Mouse (Mus musculus) Patski (cell line): ENCODE results near the gene Otop3. TPM values are rescaled to one million over a fixed set of nuclear protein-coding genes. Genes with fewer than 3 reads are reported as not detected.
A peak's percentile ranks its signal among the peaks of the same experiment; 100 is the strongest.

Source experiments
- ATAC-seq: fragments of 100-300 bp; one replicate; pipeline ENCODE4 v1.8.0; 2021
- CTCF ChIA-PET: fragments of 350-600 bp; sonication (Branson Sonifier 250); formaldehyde crosslinking; loops from one replicate; lab custom pipeline; 2022; ENCODE audit warnings: inconsistent platforms; lab: Charles Lee
- POLR2A ChIA-PET: fragments of 350-600 bp; sonication (Branson Sonifier 250); formaldehyde crosslinking; loops from one replicate; lab custom pipeline; 2022; ENCODE audit warnings: antibody characterized with exemption, inconsistent platforms; lab: Charles Lee
- DNase-seq: peaks from one replicate; pipeline ENCODE4 v3.0.0-alpha.2; 2011; ENCODE audit warnings: low read depth, low spot score
- H3K27me3 ChIP-seq: fragments of 371-371 bp; one replicate; pipeline ENCODE4 v1.5.1; 2021
- CTCF ChIP-seq: fragments of 100-300 bp; IDR thresholded peaks from one replicate; pipeline ENCODE4 v1.5.1; 2021
- in situ Hi-C: fragments of 300-500 bp; cut with MboI; formaldehyde crosslinking; loops from 3 replicates; pipeline ENCODE4 v1.11.1; 2018; ENCODE audit warnings: low pct_unique_long_range_greater_than_20kb, mixed read lengths
- polyA plus RNA-seq: library from polyadenylated mRNA; unstranded; gene quantifications from one replicate; pipeline ENCODE4 v1.2.3, GENCODE M21; 2021

Gene Otop3
- polyA plus RNA-seq, 1 experiment from 2014 or later, result not detected

DNA sequence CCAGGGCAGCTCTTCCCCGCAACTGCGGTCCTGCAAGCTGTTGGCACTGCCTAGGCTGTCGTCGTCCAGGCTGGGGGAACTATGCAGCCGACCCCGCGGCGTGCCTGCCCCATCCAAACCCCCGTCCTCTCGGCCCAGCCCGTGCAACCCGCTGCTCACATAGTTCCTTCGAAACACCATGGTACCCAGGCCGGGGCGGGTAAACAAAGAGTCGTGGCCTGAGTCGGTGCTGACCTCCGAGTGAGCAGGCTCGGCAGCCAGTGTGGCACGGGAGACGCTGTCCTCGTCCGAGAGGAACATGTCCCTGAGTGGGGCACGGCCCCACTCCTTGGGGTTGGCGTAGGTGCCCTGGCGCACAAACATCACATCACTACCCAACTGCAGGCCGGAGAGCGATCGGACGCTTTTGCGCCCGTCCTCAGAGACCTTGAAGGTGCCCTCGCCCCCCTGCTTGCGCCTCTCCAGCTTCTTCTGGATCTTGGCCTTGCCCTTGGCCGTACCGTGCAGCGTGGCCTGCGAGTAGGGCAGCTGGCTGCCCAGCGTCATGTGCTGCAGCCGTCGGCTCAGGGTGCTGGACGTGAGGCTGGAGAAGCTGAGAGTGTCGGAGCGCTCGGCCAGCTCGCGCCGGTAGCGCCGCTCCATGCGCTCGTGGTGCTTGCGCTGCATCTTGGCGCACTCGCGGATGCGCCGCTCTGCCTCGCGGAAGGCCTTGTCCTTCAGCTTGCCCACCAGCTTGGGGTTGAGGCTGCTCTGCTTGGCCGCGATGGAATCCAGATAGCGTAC, 16.1 kb upstream of the Otop3 start:
- CTCF ChIA-PET, result no interaction called here
- in situ Hi-C loops, result no loop called here
- no peak for ATAC-seq
- TF ChIP-seq CTCF, result no peak
- no peak for DNase-seq
- POLR2A ChIA-PET, result no interaction called here
- H3K27me3 ChIP-seq, result peaks cover 72% of the 10 kb centered on the region

DNA sequence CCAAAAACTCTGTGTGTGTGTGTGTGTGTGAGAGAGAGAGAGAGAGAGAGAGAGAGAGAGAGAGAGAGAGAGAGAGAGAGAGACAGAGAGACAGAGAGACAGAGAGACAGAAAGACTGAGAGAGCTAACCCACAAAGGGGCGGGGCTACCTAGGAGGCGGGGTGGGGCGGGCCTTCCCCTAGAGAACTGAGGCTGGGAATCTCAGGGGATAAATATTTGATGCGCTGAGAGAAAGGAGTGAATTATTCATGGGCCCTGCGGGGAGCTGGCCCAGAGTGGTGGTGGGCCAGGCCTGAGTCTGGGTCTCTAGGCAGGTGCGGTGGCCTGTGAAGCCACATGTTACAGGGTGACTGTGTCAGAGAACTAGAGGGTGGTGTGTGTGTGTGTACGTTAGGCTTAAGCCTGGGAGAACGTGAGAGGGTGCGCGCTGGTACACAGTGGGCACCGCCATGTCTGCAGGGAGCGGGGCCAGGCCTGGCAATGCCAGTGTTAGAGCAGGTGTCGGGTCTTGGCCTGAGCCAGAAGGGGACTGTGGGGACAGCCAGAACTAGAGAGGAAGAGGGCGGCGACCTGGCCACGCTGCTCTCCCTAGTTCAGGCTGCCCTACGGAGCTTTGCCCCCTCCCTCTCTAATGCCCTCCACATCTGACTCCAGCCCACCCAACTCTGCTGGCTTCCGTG, 14.7 kb upstream of the Otop3 start:
- in situ Hi-C loops, result loop anchor here (5.0 kb wide), 1 partner anchor 37 kb away; no protein-coding TSS in a partner anchor
- CTCF ChIA-PET, result no interaction called here
- no peak for DNase-seq
- H3K27me3 ChIP-seq, result peaks cover 64% of the 10 kb centered on the region
- POLR2A ChIA-PET, result interaction anchor here (0.6 kb wide), 1 partner anchor 59 kb away, joined by 3 read pairs; no protein-coding TSS in a partner anchor
- TF ChIP-seq CTCF, result no peak
- ATAC-seq, result no peak

DNA sequence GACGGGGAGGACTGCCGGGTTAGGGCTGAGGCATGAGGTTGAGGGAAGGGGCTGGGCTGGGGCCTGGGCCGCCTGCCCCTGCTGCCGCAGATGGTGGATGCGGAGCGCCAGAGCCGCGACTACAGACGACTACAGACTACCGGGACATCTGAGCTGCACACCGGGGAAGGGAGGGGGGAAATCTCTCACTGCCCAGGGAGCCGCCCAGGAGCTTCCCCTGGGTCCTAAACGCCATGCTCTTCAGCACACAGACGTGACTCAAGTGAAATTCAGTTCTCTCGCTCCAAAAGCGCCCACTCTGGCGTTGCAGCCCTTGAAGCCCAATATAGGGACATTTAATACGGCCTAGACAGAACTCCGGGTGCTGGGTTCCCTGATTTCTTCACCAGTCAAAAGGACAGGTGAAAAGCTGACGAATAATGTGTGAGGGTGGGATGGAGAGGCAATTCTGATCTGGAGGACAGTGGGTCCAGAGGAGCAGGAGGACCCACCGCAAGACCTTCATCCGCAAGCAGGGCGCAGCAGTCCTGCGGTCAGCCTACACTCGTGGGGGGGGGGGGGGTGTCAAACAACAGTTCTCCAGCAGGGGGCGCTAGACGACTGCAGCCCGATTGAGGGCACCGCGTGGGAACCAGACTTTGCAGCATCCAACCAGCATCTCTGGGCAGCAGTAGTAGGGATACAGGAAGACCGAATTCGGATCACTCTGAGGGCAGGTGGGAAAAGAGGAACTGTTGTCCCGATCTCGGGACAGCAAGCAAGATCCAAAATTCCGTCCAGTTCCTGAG, 12.4 kb upstream of the Otop3 start, which contains the start of gene Ush1g:
Gene Ush1g (minus strand): TSS at position 136 of the 788 bp plus-strand sequence.
- ChIA-PET POLR2A (no interaction called here), CTCF (interaction anchor here (0.9 to 1.9 kb wide), 4 partner anchors 30 to 90 kb away, joined by 3 to 11 read pairs (median 4); partner anchors contain the start of gene Hid1)
- DNase-seq, result no peak

DNA sequence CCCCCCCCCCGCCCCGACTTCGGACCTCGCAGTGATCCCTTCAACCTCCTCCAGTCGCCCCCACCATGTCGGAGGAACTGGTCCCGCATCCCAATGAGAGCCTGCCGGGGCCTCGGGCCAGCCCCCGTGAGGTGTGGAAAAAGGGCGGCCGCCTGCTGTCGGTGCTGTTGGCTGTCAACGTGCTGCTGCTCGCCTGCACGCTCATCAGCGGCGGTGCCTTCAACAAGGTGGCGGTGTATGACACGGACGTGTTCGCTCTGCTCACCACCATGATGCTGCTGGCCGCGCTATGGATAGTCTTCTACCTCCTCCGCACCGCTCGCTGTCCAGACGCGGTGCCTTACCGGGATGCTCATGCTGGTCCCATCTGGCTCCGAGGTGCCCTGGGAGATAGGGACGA, 11.2 kb upstream of the Otop3 start:
- POLR2A ChIA-PET, result no interaction called here
- CTCF ChIA-PET, result interaction anchor here (0.6 kb wide), 1 partner anchor 9 kb away, joined by 3 read pairs; no protein-coding TSS in a partner anchor
- in situ Hi-C loops, result loop anchor here (5.0 kb wide), 1 partner anchor 34 kb away; no protein-coding TSS in a partner anchor
- H3K27me3 ChIP-seq, result peaks cover 42% of the 10 kb centered on the region
- ATAC-seq, result no peak
- DNase-seq, result no peak
- no peak for TF ChIP-seq CTCF

More for the DNA sequence above, 12.4 kb upstream of the Otop3 start, which contains the start of gene Ush1g:
- ATAC-seq, result peak; percentile 34
- TF ChIP-seq CTCF, result no peak
- in situ Hi-C loops, result loop anchor here (5.0 kb wide), 1 partner anchor 35 kb away; no protein-coding TSS in a partner anchor
- H3K27me3 ChIP-seq, result peaks cover 55% of the 10 kb centered on the region

DNA sequence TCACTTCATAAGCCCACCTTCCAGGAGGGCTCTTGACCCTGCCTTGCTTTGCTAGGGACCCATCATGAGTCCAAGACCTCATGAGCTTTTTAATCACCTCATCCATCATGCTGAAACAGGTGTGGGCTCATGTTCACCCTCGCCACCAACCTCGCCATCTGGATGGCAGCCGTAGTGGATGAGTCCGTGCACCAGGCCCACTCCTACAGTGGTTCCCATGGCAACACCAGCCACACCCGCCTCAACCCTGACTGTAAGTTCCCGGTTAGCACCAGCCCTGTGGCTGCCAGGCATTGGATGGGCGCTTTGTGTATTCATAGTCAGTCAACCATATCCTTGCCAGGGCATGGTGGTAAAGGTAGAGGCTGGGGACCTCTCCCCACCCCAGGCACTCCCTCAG, 7.8 kb upstream of the Otop3 start:
- ATAC-seq, result no peak
- in situ Hi-C loops, result no loop called here
- POLR2A ChIA-PET, result no interaction called here
- H3K27me3 ChIP-seq, result peaks cover 29% of the 10 kb centered on the region
- CTCF ChIA-PET, result no interaction called here
- TF ChIP-seq CTCF, result no peak
- DNase-seq, result no peak

GRCm38 (mm10) chr11:115329339-115329738, 5.2 kb upstream of the Otop3 start:
- ChIA-PET POLR2A (no interaction called here), CTCF (no interaction called here)
- peaks cover 25% of the 10 kb centered on the region for H3K27me3 ChIP-seq
- TF ChIP-seq CTCF, result no peak
- no peak for ATAC-seq
- DNase-seq, result no peak
- in situ Hi-C loops, result no loop called here

GRCm38 (mm10) chr11:115335223-115335622, 692 bp downstream of the Otop3 start:
- no peak for DNase-seq
- TF ChIP-seq CTCF, result no peak

DNA sequence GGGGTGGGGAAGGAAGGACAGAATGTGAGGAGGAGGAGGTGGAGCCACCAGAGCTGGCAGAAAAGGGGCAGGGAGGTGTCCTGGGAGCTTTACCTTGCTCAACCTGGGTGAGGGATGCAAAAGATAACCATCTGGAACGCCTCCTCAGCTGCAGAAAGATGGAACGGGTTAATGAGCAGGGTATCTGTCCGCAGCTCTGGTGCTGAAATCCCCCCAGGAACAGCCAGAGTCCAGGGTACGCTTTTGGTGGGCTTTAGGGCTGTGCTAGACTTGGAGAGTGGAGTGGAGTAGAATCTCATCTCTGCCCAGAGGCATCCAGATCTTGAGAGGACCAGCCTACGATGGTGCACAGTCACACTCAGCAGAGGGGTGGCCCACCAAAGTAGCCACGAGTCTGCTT, 1.6 kb downstream of the Otop3 start:
- in situ Hi-C loops, result no loop called here
- POLR2A ChIA-PET, result no interaction called here
- DNase-seq, result no peak
- no peak for TF ChIP-seq CTCF
- no peak for ATAC-seq
- H3K27me3 ChIP-seq, result peaks cover 46% of the 10 kb centered on the region
- CTCF ChIA-PET, result no interaction called here

More at GRCm38 (mm10) chr11:115335223-115335622, 692 bp downstream of the Otop3 start:
- ChIA-PET POLR2A (no interaction called here), CTCF (no interaction called here)
- in situ Hi-C loops, result no loop called here
- no peak for ATAC-seq
- peaks cover 46% of the 10 kb centered on the region for H3K27me3 ChIP-seq

DNA sequence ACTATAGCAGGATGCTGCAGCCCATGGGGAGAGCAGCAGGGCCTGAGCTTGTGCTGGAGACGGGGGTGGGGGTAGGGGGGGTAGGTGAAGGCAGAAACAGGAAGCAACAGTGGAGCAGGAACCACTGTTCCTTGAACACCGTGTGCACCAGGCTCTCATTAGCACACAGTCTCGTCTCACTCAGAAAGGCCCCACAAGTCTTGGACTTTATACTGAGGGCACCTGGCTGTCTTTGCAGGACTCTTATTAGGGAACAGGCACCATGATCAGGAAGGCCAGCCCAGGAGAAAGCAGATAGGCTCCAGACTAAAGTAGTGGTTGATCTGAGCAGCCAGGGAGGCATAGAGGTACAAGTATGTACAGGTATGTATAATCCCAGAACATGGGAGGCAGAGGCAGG, 2.8 kb downstream of the Otop3 start:
- DNase-seq (no peak), ATAC-seq (no peak)
- POLR2A ChIA-PET, result no interaction called here
- CTCF ChIA-PET, result no interaction called here
- TF ChIP-seq CTCF, result no peak
- peaks cover 42% of the 10 kb centered on the region for H3K27me3 ChIP-seq
- in situ Hi-C loops, result no loop called here

- POLR2A ChIA-PET, result no interaction called here
- CTCF ChIA-PET, result no interaction called here
- in situ Hi-C loops, result no loop called here
- H3K27me3 ChIP-seq, result peaks cover 40% of the 10 kb centered on the region
- ATAC-seq, result no peak
- DNase-seq, result no peak
- TF ChIP-seq CTCF, result no peak
These were observed 3.3 kb downstream of the Otop3 start for GRCm38 (mm10) chr11:115337826-115338225.
